Mouse (Mus musculus) testis, adult 2 months (tissue): Measurements from ENCODE around the gene Hras. TPM values are rescaled to one million over a fixed set of nuclear protein-coding genes. Genes with fewer than 3 reads are reported as not detected.

Source experiments
- H3K27ac ChIP-seq: fragments of 200-500 bp; 2 replicates; pipeline ENCODE4 v1.5.1; 2012; ENCODE audit warnings: low read depth, low read length; ENCODE audit not compliant: control insufficient read depth, insufficient read depth
- H3K27me3 ChIP-seq: fragments of 200-500 bp; 2 replicates; pipeline ENCODE4 v1.6.1; 2012; ENCODE audit warnings: mild to moderate bottlenecking, low read length, moderate library complexity; ENCODE audit not compliant: control insufficient read depth, insufficient read depth
- H3K36me3 ChIP-seq: fragments of 200-500 bp; 2 replicates; pipeline ENCODE4 v1.6.1; 2012; ENCODE audit warnings: mild to moderate bottlenecking, low read length; ENCODE audit not compliant: control insufficient read depth, insufficient read depth
- H3K4me1 ChIP-seq: fragments of 200-500 bp; 2 replicates; pipeline ENCODE4 v1.6.1; 2012; ENCODE audit warnings: low read length; ENCODE audit not compliant: control insufficient read depth, insufficient read depth
- H3K4me3 ChIP-seq: fragments of 200-500 bp; 2 replicates; pipeline ENCODE4 v1.5.1; 2012; ENCODE audit warnings: low read depth, mild to moderate bottlenecking, low read length, moderate library complexity, mixed read lengths; ENCODE audit not compliant: control insufficient read depth
- CTCF ChIP-seq: fragments of 200-500 bp; IDR thresholded peaks from 2 replicates; pipeline ENCODE4 v1.5.1; 2012; ENCODE audit warnings: low read depth, mild to moderate bottlenecking, inconsistent platforms, low read length, moderate library complexity; ENCODE audit not compliant: control insufficient read depth, insufficient read depth, insufficient replicate concordance
- POLR2A ChIP-seq: fragments of 200-500 bp; IDR thresholded peaks from 2 replicates; pipeline ENCODE4 v1.6.1; 2012; ENCODE audit warnings: low read depth, mild to moderate bottlenecking, inconsistent platforms, low read length, moderate library complexity; ENCODE audit not compliant: control insufficient read depth
- polyA plus RNA-seq: library from polyadenylated mRNA; depleted of rRNA; stranded (reverse); fragments of >200 nt; gene quantifications from 2 replicates; pipeline ENCODE4 v1.2.3, GENCODE M21; 2012

The Hras gene
- polyA plus RNA-seq, 1 experiment: 41.6 TPM

DNA sequence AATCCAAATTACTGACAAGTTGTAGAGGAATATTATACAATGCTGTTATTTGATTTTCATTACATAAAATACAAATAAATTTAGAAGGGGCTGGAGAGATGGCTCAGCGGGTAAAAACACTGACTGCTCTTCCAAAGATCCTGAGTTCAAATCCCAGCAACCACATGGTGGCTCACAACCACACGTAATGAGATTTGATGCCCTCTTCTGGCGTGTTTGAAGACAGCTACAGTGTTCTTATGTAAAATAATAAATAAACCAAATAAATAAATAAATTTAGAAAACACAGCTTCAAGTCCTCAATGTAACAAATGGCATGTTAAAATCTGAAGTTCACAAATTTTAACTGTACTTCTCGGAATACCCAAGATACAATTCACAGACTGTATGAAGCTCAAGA, 18.7 kb downstream of the Hras start:
- Histone ChIP-seq H3K27me3 (no peaks in the 10 kb centered on the region), H3K36me3 (no peaks in the 10 kb centered on the region), H3K4me3 (no peak overlapping the region), H3K27ac (no peak overlapping the region), H3K4me1 (no peaks in the 10 kb centered on the region; the same call in 1 of the 2 replicates)
- no peak for TF ChIP-seq POLR2A
- no peak for TF ChIP-seq CTCF

DNA sequence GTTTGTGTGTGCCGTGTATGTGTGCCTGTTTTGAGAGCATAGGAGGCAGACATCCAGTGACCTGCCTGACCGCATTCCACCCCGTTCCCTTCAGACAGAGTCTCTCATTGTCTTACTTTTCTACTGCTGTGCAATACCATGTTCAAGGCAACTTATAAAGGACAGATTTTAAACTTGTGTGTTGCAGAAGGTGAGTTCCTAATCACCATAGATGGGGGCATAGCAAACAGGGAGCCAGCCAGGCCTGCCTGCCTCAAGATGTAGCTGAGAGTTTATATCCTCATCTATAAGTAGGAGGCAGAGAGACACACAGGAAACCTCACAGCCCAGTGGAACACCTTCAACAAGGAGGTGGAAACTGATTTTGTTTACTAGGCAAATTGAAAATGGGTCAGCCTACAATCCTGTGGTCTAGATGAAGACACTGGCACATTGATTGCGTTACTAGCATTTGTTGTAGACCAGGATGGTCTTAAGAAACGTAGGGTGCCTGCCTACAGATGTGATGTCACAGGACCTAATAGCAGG, 20.4 kb downstream of the Hras start:
- TF ChIP-seq POLR2A: no peak
- Histone ChIP-seq H3K27me3 (no peaks in the 10 kb centered on the region), H3K27ac (peak overlapping the region; percentile 95), H3K36me3 (no peaks in the 10 kb centered on the region), H3K4me1 (peaks cover 2% of the 10 kb centered on the region), H3K4me3 (no peak overlapping the region; the same call in 1 of the 2 replicates)

DNA sequence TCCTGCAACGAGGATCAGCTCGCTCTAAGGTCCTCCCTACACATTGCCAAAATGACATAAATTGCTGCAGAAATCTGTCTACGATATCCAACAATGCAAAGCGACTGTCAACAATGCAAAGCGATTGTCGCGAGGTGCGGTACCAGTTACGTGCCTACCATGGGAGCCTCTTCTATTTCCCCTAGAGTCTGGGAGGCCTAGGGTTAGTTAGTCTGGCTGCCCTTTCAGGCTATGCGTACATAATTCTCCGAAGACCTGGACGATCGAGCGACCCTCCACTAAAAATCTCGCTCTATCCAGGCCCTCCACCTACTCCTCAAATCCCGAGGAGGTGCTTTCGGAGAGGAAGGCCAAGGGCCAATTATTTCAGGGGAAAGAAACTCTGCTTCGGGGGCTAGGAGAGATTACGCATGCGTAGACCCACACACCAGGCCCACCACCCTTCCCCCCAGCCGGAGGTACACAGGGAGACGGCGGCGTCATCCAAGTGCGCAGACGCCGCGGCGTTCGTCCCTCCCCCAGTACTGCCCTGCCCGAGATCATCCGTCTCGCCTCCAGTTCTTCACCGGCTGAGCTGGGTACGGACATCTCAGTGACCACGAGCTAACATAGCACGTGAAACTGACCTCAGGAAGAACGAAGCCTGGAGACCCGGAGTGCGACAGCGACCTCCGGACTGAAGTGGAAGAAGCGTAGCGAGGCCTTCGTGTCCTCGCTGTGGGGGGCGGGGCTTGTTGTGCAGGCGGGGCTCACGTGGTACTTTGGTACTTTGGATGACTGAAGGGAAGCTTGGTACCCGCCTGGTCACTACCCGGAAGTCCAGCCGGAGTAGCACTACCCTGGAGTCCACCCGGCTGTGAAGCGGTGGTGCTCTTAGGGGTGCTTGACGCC, 21.4 kb downstream of the Hras start, which contains the start of gene Rnh1:
Gene Rnh1 (minus strand): TSS at position 742 of the 891 bp plus-strand sequence.
- Histone ChIP-seq H3K27ac (peak within 1 kb of the TSS; percentile 95), H3K36me3 (no peaks in the 10 kb centered on the region), H3K4me1 (peaks cover 7% of the 10 kb centered on the region), H3K4me3 (peak within 1 kb of the TSS; percentile 94), H3K27me3 (no peaks in the 10 kb centered on the region)
- TF ChIP-seq CTCF: no peak
- TF ChIP-seq POLR2A: no peak

- no peak overlapping the region for H3K27ac ChIP-seq
- H3K4me3 ChIP-seq: no peak overlapping the region
- no peaks in the 10 kb centered on the region for H3K36me3 ChIP-seq
- peaks cover 7% of the 10 kb centered on the region for H3K4me1 ChIP-seq
- TF ChIP-seq CTCF (no peak), POLR2A (no peak)
- no peaks in the 10 kb centered on the region for H3K27me3 ChIP-seq
Observed at GRCm38 (mm10) chr7:141169866-141170265, 23.9 kb downstream of the Hras start.

DNA sequence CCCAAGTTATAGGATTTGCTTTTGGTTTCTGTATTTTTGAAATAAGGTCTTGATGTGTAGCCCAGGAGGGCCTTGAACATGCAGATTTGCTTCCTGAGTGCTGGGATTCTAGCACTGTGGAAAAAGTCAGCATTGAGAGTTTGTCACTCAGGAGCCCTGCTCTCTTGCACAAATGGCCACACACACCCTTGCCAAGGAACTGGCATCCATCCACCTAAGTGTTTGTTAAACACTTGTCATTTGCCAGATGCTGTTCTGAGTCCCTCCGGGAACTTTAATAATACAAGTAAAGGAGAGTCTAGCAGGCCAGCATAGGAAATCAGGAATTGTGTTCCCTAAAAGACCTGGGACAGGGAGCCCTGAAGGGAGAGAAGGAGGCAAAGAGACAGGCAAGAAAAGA, 24.5 kb downstream of the Hras start:
- no peak for TF ChIP-seq POLR2A
- TF ChIP-seq CTCF: no peak
- no peaks in the 10 kb centered on the region for H3K27me3 ChIP-seq
- H3K27ac ChIP-seq: no peak overlapping the region
- no peak overlapping the region for H3K4me3 ChIP-seq
- no peaks in the 10 kb centered on the region for H3K36me3 ChIP-seq
- peaks cover 7% of the 10 kb centered on the region for H3K4me1 ChIP-seq

- Histone ChIP-seq H3K27me3 (no peaks in the 10 kb centered on the region), H3K4me3 (peak overlapping the region; percentile 68), H3K36me3 (no peaks in the 10 kb centered on the region), H3K27ac (peak overlapping the region; percentile 45), H3K4me1 (peaks cover 7% of the 10 kb centered on the region)
- no peak for TF ChIP-seq CTCF
- no peak; the same call in 1 of the 2 replicates for TF ChIP-seq POLR2A
Observed at GRCm38 (mm10) chr7:141168518-141168953, 25.3 kb downstream of the Hras start.

- peak overlapping the region; percentile 68 for H3K4me3 ChIP-seq
- peaks cover 7% of the 10 kb centered on the region for H3K4me1 ChIP-seq
- H3K36me3 ChIP-seq: no peaks in the 10 kb centered on the region
- H3K27ac ChIP-seq: peak overlapping the region; percentile 45
- H3K27me3 ChIP-seq: no peaks in the 10 kb centered on the region
- no peak for TF ChIP-seq POLR2A
- TF ChIP-seq CTCF: no peak
Observed at GRCm38 (mm10) chr7:141167901-141168517, 25.8 kb downstream of the Hras start.
